Mouse (Mus musculus): ENCODE data around the gene Fam71a. TPM values are rescaled to one million over a fixed set of nuclear protein-coding genes. Genes with fewer than 3 reads are reported as not detected.

Fam71a gene
- polyA plus RNA-seq, 1 experiment from 2014 or later = not detected

GRCm38 (mm10) chr1:191193657-191194424, 29.2 kb upstream of the Fam71a start:
- WGBS = 53% methylated on average over 14 of the region's 14 CpGs

GRCm38 (mm10) chr1:191192751-191193150, 28.1 kb upstream of the Fam71a start:
- H3K27me3 ChIP-seq (ENCODE audit: control insufficient read depth, insufficient read depth, low read length) = no peaks in the 10 kb centered on the region

More at GRCm38 (mm10) chr1:191193657-191194424, 29.2 kb upstream of the Fam71a start:
- Histone ChIP-seq H3K9ac (ENCODE audit: low read length) (no peak overlapping the region), H3K27me3 (ENCODE audit: control insufficient read depth, insufficient read depth, low read length) (no peaks in the 10 kb centered on the region), H3K27ac (ENCODE audit: low read depth, low read length) (no peak overlapping the region), H3K9me3 (ENCODE audit: control insufficient read depth, low read length) (no peaks in the 10 kb centered on the region), H3K36me3 (ENCODE audit: control insufficient read depth, insufficient read depth, low read length) (no peaks in the 10 kb centered on the region), H3K4me3 (ENCODE audit: low read depth, low read length) (no peak overlapping the region), H3K4me1 (ENCODE audit: control insufficient read depth, insufficient read depth, low read length) (peaks cover 6% of the 10 kb centered on the region), H3K4me2 (no peak overlapping the region)
- no peak for ATAC-seq (ENCODE audit: low FRiP score)
- DNase-seq (ENCODE audit: low spot score, missing footprints) = peak; percentile 77

GRCm38 (mm10) chr1:191192213-191192612, 27.6 kb upstream of the Fam71a start:
- Histone ChIP-seq H3K4me3 (ENCODE audit: low read depth, low read length) (no peak overlapping the region), H3K27ac (ENCODE audit: low read depth, low read length) (no peak overlapping the region), H3K36me3 (ENCODE audit: control insufficient read depth, insufficient read depth, low read length) (no peaks in the 10 kb centered on the region), H3K27me3 (ENCODE audit: control insufficient read depth, insufficient read depth, low read length) (no peaks in the 10 kb centered on the region; the same call in 1 of the 2 replicates), H3K9ac (ENCODE audit: low read length) (no peak overlapping the region), H3K9me3 (ENCODE audit: control insufficient read depth, low read length) (no peaks in the 10 kb centered on the region), H3K4me1 (ENCODE audit: control insufficient read depth, insufficient read depth, low read length) (peaks cover 6% of the 10 kb centered on the region), H3K4me2 (no peak overlapping the region)
- WGBS = 50% methylated on average over 6 of the region's 6 CpGs
- ATAC-seq (ENCODE audit: low FRiP score) = no peak
- no peak for DNase-seq (ENCODE audit: low spot score, missing footprints)

More at GRCm38 (mm10) chr1:191192751-191193150, 28.1 kb upstream of the Fam71a start:
- H3K4me3 ChIP-seq (ENCODE audit: low read depth, low read length) = no peak overlapping the region
- H3K36me3 ChIP-seq (ENCODE audit: control insufficient read depth, insufficient read depth, low read length) = no peaks in the 10 kb centered on the region
- no peak overlapping the region for H3K4me2 ChIP-seq
- WGBS = 83% methylated on average over 6 of the region's 6 CpGs
- DNase-seq (ENCODE audit: low spot score, missing footprints) (peak; percentile 76), ATAC-seq (ENCODE audit: low FRiP score) (no peak)
- H3K9me3 ChIP-seq (ENCODE audit: control insufficient read depth, low read length) = no peaks in the 10 kb centered on the region
- no peak overlapping the region for H3K9ac ChIP-seq (ENCODE audit: low read length)
- H3K4me1 ChIP-seq (ENCODE audit: control insufficient read depth, insufficient read depth, low read length) = peaks cover 6% of the 10 kb centered on the region
- no peak overlapping the region for H3K27ac ChIP-seq (ENCODE audit: low read depth, low read length)

- WGBS = 45% methylated on average over 6 of the region's 6 CpGs
- no peak for DNase-seq (ENCODE audit: low spot score, missing footprints)
- Histone ChIP-seq H3K4me2 (no peak overlapping the region), H3K4me3 (ENCODE audit: low read depth, low read length) (no peak overlapping the region), H3K36me3 (ENCODE audit: control insufficient read depth, insufficient read depth, low read length) (no peaks in the 10 kb centered on the region), H3K27ac (ENCODE audit: low read depth, low read length) (no peak overlapping the region), H3K9ac (ENCODE audit: low read length) (no peak overlapping the region), H3K9me3 (ENCODE audit: control insufficient read depth, low read length) (no peaks in the 10 kb centered on the region), H3K4me1 (ENCODE audit: control insufficient read depth, insufficient read depth, low read length) (peaks cover 28% of the 10 kb centered on the region), H3K27me3 (ENCODE audit: control insufficient read depth, insufficient read depth, low read length) (peaks cover 6% of the 10 kb centered on the region)
- ATAC-seq (ENCODE audit: low FRiP score) = no peak
Measured at GRCm38 (mm10) chr1:191189671-191190372, 25.2 kb upstream of the Fam71a start.

GRCm38 (mm10) chr1:191186386-191186770, 21.8 kb upstream of the Fam71a start:
- DNase-seq (ENCODE audit: low spot score, missing footprints) = peak; percentile 91

GRCm38 (mm10) chr1:191185761-191186385, 21.3 kb upstream of the Fam71a start:
- Histone ChIP-seq H3K36me3 (ENCODE audit: control insufficient read depth, insufficient read depth, low read length) (no peaks in the 10 kb centered on the region), H3K4me2 (peak overlapping the region; percentile 98), H3K4me3 (ENCODE audit: low read depth, low read length) (peak overlapping the region; percentile 52), H3K27ac (ENCODE audit: low read depth, low read length) (no peak overlapping the region; the same call in 1 of the 2 replicates), H3K4me1 (ENCODE audit: control insufficient read depth, insufficient read depth, low read length) (peaks cover 42% of the 10 kb centered on the region), H3K9ac (ENCODE audit: low read length) (0 out of 2 replicates have a peak overlapping the region, but pooled peaks have one; percentile 10), H3K27me3 (ENCODE audit: control insufficient read depth, insufficient read depth, low read length) (peaks cover 30% of the 10 kb centered on the region), H3K9me3 (ENCODE audit: control insufficient read depth, low read length) (no peaks in the 10 kb centered on the region)
- DNase-seq (ENCODE audit: low spot score, missing footprints) (peak; percentile 96), ATAC-seq (ENCODE audit: low FRiP score) (peak; percentile 17)
- WGBS = under 1% methylated on average over 16 of the region's 16 CpGs

More at GRCm38 (mm10) chr1:191186386-191186770, 21.8 kb upstream of the Fam71a start:
- no peak for ATAC-seq (ENCODE audit: low FRiP score)
- H3K9me3 ChIP-seq (ENCODE audit: control insufficient read depth, low read length) = no peaks in the 10 kb centered on the region
- H3K4me3 ChIP-seq (ENCODE audit: low read depth, low read length) = no peak overlapping the region
- 0 out of 2 replicates have a peak overlapping the region, but pooled peaks have one; percentile 10 for H3K9ac ChIP-seq (ENCODE audit: low read length)
- H3K4me2 ChIP-seq = peak overlapping the region; percentile 98
- no peaks in the 10 kb centered on the region for H3K36me3 ChIP-seq (ENCODE audit: control insufficient read depth, insufficient read depth, low read length)
- peaks cover 27% of the 10 kb centered on the region for H3K27me3 ChIP-seq (ENCODE audit: control insufficient read depth, insufficient read depth, low read length)
- WGBS = 2% methylated on average over 7 of the region's 7 CpGs
- no peak overlapping the region; the same call in 1 of the 2 replicates for H3K27ac ChIP-seq (ENCODE audit: low read depth, low read length)
- peaks cover 42% of the 10 kb centered on the region for H3K4me1 ChIP-seq (ENCODE audit: control insufficient read depth, insufficient read depth, low read length)

GRCm38 (mm10) chr1:191184841-191185251, 20.2 kb upstream of the Fam71a start:
- Histone ChIP-seq H3K9me3 (ENCODE audit: control insufficient read depth, low read length) (no peaks in the 10 kb centered on the region), H3K4me1 (ENCODE audit: control insufficient read depth, insufficient read depth, low read length) (peaks cover 36% of the 10 kb centered on the region), H3K27ac (ENCODE audit: low read depth, low read length) (no peak overlapping the region), H3K4me3 (ENCODE audit: low read depth, low read length) (peak overlapping the region; percentile 52), H3K9ac (ENCODE audit: low read length) (peak overlapping the region; percentile 67; the same call in 1 of the 2 replicates), H3K27me3 (ENCODE audit: control insufficient read depth, insufficient read depth, low read length) (peaks cover 38% of the 10 kb centered on the region), H3K36me3 (ENCODE audit: control insufficient read depth, insufficient read depth, low read length) (no peaks in the 10 kb centered on the region), H3K4me2 (peak overlapping the region; percentile 98)
- DNase-seq (ENCODE audit: low spot score, missing footprints) (peak; percentile 93), ATAC-seq (ENCODE audit: low FRiP score) (no peak)
- WGBS = under 1% methylated on average over 22 of the region's 22 CpGs

GRCm38 (mm10) chr1:191184066-191184815, 19.6 kb upstream of the Fam71a start:
- Histone ChIP-seq H3K4me3 (ENCODE audit: low read depth, low read length) (peak overlapping the region; percentile 52), H3K9ac (ENCODE audit: low read length) (peak overlapping the region; percentile 67; the same call in 1 of the 2 replicates), H3K4me2 (peak overlapping the region; percentile 98), H3K27ac (ENCODE audit: low read depth, low read length) (no peak overlapping the region), H3K27me3 (ENCODE audit: control insufficient read depth, insufficient read depth, low read length) (peaks cover 39% of the 10 kb centered on the region), H3K9me3 (ENCODE audit: control insufficient read depth, low read length) (no peaks in the 10 kb centered on the region), H3K36me3 (ENCODE audit: control insufficient read depth, insufficient read depth, low read length) (no peaks in the 10 kb centered on the region), H3K4me1 (ENCODE audit: control insufficient read depth, insufficient read depth, low read length) (peaks cover 36% of the 10 kb centered on the region)
- ATAC-seq (ENCODE audit: low FRiP score) (no peak), DNase-seq (ENCODE audit: low spot score, missing footprints) (no peak)
- under 1% methylated on average over 42 of the region's 42 CpGs for WGBS
